Mouse (Mus musculus) lung, postnatal 0 days (tissue): Measurements from ENCODE around the gene Mgll.

Experiments used
- CTCF ChIP-seq: IDR thresholded peaks from 2 replicates; pipeline ENCODE4 v1.5.1; 2016; ENCODE audit warnings: antibody characterized with exemption, mild to moderate bottlenecking
- EP300 ChIP-seq: IDR thresholded peaks from 2 replicates; pipeline ENCODE4 v1.6.1; 2016; ENCODE audit warnings: antibody characterized with exemption, mild to moderate bottlenecking, control low read depth

- TF ChIP-seq EP300 (no peak), CTCF (no peak)
These were observed 46.5 kb upstream of the Mgll start for GRCm38 (mm10) chr6:88677738-88678137.
